Mouse (Mus musculus) testis, adult 2 months (tissue): ENCODE data around the gene Iqsec3. TPM values are rescaled to one million over a fixed set of nuclear protein-coding genes. Genes with fewer than 3 reads are reported as not detected.

Source experiments
- H3K27ac ChIP-seq: fragments of 200-500 bp; 2 replicates; pipeline ENCODE4 v1.5.1; 2012; ENCODE audit warnings: low read depth, low read length; ENCODE audit not compliant: control insufficient read depth, insufficient read depth
- H3K27me3 ChIP-seq: fragments of 200-500 bp; 2 replicates; pipeline ENCODE4 v1.6.1; 2012; ENCODE audit warnings: mild to moderate bottlenecking, low read length, moderate library complexity; ENCODE audit not compliant: control insufficient read depth, insufficient read depth
- H3K36me3 ChIP-seq: fragments of 200-500 bp; 2 replicates; pipeline ENCODE4 v1.6.1; 2012; ENCODE audit warnings: mild to moderate bottlenecking, low read length; ENCODE audit not compliant: control insufficient read depth, insufficient read depth
- H3K4me1 ChIP-seq: fragments of 200-500 bp; 2 replicates; pipeline ENCODE4 v1.6.1; 2012; ENCODE audit warnings: low read length; ENCODE audit not compliant: control insufficient read depth, insufficient read depth
- H3K4me3 ChIP-seq: fragments of 200-500 bp; 2 replicates; pipeline ENCODE4 v1.5.1; 2012; ENCODE audit warnings: low read depth, mild to moderate bottlenecking, low read length, moderate library complexity, mixed read lengths; ENCODE audit not compliant: control insufficient read depth
- CTCF ChIP-seq: fragments of 200-500 bp; IDR thresholded peaks from 2 replicates; pipeline ENCODE4 v1.5.1; 2012; ENCODE audit warnings: low read depth, mild to moderate bottlenecking, inconsistent platforms, low read length, moderate library complexity; ENCODE audit not compliant: control insufficient read depth, insufficient read depth, insufficient replicate concordance
- POLR2A ChIP-seq: fragments of 200-500 bp; IDR thresholded peaks from 2 replicates; pipeline ENCODE4 v1.6.1; 2012; ENCODE audit warnings: low read depth, mild to moderate bottlenecking, inconsistent platforms, low read length, moderate library complexity; ENCODE audit not compliant: control insufficient read depth
- polyA plus RNA-seq: library from polyadenylated mRNA; depleted of rRNA; stranded (reverse); fragments of >200 nt; gene quantifications from 2 replicates; pipeline ENCODE4 v1.2.3, GENCODE M21; 2012

Gene Iqsec3
- polyA plus RNA-seq, 1 experiment = 0.26 TPM

DNA sequence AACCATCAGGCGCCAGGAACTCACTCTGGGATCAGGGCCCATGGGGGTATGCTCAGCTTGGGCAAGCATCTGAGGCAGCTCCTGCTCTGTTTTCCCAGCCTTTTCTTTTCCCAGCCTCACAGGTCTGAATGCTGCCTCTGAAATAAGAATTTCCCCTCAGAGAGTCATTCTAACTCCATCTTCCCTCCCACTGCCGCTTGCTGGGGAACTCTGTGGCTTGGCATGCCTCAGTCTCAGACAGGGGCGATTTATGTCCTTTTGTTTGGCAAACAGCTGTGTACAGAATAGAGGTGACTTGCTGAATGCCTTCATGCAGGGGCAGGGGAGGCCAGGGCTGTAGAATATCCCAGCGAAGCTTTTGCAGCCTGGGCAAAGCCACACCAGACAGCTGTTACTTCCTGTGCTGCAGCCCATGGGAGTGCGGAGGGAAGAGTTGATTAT is 65.9 kb downstream of the Iqsec3 start:
- Histone ChIP-seq H3K27me3 (no peaks in the 10 kb centered on the region), H3K27ac (no peak overlapping the region), H3K4me3 (no peak overlapping the region), H3K4me1 (no peaks in the 10 kb centered on the region), H3K36me3 (no peaks in the 10 kb centered on the region)
- TF ChIP-seq POLR2A = no peak
- TF ChIP-seq CTCF = no peak

DNA sequence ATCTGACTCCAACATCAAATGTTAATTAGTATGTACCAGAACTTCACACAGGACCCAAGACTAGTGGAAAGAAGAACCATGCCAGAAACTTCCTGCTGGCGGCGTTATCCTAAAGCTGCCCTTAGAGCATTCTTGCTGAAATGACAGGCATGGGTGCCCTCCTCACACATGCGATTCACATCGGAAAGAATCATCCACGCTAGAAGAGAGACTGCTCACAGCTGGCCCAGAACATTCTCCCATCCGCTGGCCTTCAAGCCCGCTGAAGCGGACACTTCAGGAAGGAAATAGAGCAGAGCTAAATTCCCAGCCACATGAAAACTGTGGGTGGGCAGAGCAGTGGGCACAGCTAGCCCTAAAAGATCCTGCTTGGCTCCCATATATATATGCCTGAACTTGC is 68.2 kb downstream of the Iqsec3 start:
- TF ChIP-seq POLR2A (no peak), CTCF (no peak)
- H3K4me1 ChIP-seq = no peaks in the 10 kb centered on the region
- no peaks in the 10 kb centered on the region for H3K27me3 ChIP-seq

DNA sequence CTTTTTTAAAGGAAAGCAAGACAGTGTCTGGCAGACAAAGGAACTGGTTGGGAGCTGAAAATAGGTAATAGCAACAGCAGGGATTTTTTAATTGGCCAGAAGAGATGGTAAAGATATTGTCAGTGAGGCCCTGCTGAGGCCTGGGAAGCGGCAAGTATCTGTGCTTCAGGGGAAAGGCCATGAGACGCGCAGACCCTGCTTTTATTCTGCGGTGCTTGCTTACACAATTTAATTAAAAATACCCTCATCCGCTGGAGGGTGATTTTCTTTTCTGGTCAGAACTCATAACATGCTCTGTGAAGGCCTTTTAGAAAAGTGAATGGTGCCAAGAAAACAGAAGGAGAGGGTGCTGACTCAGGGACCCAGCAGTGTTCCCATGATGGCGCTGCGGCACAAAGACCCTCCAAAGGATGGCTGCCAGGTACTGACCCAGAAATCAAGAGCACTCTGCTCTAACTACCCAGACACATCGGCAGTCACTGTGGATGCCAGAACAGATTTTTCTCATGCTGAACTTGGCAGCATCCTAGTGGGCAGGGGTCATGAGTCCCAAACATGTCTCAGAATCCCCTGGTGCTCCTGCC is 70.7 kb downstream of the Iqsec3 start:
- Histone ChIP-seq H3K27ac (no peak overlapping the region), H3K27me3 (no peaks in the 10 kb centered on the region), H3K4me3 (no peak overlapping the region), H3K36me3 (no peaks in the 10 kb centered on the region), H3K4me1 (no peaks in the 10 kb centered on the region)
- no peak for TF ChIP-seq CTCF
- no peak for TF ChIP-seq POLR2A

More for the DNA sequence above, 68.2 kb downstream of the Iqsec3 start:
- H3K4me3 ChIP-seq = no peak overlapping the region
- no peak overlapping the region for H3K27ac ChIP-seq
- H3K36me3 ChIP-seq = no peaks in the 10 kb centered on the region

- no peak for TF ChIP-seq POLR2A
- no peak for TF ChIP-seq CTCF
- Histone ChIP-seq H3K4me3 (no peak overlapping the region), H3K4me1 (no peaks in the 10 kb centered on the region), H3K27ac (no peak overlapping the region), H3K27me3 (no peaks in the 10 kb centered on the region), H3K36me3 (no peaks in the 10 kb centered on the region)
Observed at GRCm38 (mm10) chr6:121401826-121402660, 71.4 kb downstream of the Iqsec3 start.

- no peaks in the 10 kb centered on the region for H3K4me1 ChIP-seq
Observed at GRCm38 (mm10) chr6:121401140-121401539, 72.3 kb downstream of the Iqsec3 start.

DNA sequence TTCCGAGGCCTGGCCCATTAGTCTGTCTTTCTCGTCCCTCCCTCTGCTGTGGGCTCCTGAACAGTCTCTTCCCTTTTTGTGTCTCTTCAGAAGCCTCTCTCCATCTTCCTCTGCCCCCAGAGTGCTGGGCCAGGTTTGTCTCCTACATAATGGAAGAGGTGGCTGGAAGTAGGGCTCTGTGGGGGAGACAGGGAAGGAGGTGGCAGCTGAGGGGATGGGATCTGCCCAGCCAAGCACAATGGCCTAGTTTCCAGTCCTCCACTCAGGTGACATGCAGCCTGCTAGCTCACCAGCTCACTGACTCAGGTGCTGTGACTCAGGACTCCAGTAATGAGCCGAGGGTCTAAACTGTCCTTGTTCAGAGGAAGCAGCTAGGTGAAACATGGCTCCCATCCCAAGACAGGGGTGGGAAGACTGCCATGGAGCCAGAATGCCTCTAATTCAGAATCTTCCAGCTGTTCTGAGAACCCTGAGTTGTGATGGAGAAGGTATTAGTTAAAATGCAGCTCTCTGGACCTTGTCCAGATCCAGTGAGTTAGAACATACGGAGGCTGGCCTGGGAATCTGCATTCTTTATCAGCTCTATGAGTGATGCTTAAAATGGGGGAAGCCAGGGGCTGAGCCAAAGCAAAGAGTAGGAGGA is 80.7 kb downstream of the Iqsec3 start:
- Histone ChIP-seq H3K36me3 (no peaks in the 10 kb centered on the region), H3K27ac (no peak overlapping the region), H3K4me1 (no peaks in the 10 kb centered on the region), H3K4me3 (no peak overlapping the region), H3K27me3 (no peaks in the 10 kb centered on the region)
- TF ChIP-seq CTCF (no peak), POLR2A (no peak)

More at GRCm38 (mm10) chr6:121401140-121401539, 72.3 kb downstream of the Iqsec3 start:
- no peak overlapping the region for H3K27ac ChIP-seq
- H3K36me3 ChIP-seq = no peaks in the 10 kb centered on the region
- H3K4me3 ChIP-seq = no peak overlapping the region
- H3K27me3 ChIP-seq = no peaks in the 10 kb centered on the region
- TF ChIP-seq POLR2A (no peak), CTCF (no peak)

DNA sequence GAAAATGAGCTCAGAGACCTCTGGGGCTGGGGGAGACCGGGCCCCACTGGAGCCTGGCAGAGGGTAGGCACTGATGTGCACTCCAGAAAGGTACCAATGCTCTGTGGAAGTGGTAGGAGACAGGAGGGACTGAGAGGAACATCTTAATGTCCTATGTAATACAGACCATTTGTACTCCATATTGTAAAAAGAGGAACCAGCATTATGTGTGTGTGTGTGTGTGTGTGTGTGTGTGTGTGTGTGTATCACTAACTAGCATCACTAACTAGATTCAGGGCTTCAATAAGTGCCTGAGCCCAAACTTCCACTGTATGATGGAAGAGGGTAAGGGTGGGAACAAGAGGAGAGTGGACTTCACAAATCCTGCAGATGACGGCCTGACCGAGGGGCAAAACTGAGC is 88.1 kb downstream of the Iqsec3 start:
- TF ChIP-seq POLR2A (no peak), CTCF (no peak)
- Histone ChIP-seq H3K4me1 (no peaks in the 10 kb centered on the region), H3K4me3 (no peak overlapping the region), H3K27me3 (no peaks in the 10 kb centered on the region), H3K36me3 (no peaks in the 10 kb centered on the region), H3K27ac (no peak overlapping the region)
